Mouse (Mus musculus) lung, adult 2 months (tissue): ENCODE results near the gene Gm28576. TPM values are rescaled to one million over a fixed set of nuclear protein-coding genes. Genes with fewer than 3 reads are reported as not detected.
"Not testable (repeated sequence)": the region's sequence is repeated elsewhere in the genome, so short reads cannot be mapped to it uniquely, and the experiment has no call there.

Experiments used
- DNase-seq: peaks from one replicate; pipeline ENCODE4 v3.0.0; 2022
- H3K4me1 ChIP-seq: fragments of 200-500 bp; 2 replicates; pipeline ENCODE4 v1.6.1; 2011; ENCODE audit warnings: low read length; ENCODE audit not compliant: control insufficient read depth, insufficient read depth
- H3K4me3 ChIP-seq: fragments of 200-500 bp; replicated peaks from 2 replicates; pipeline ENCODE3; 2011; ENCODE audit warnings: low read depth, mild to moderate bottlenecking, control low read depth, low read length; ENCODE audit errors: extremely low read depth
- WGBS: fragments of 180-500 bp; shearing (Covaris S2); methylation state at CpG from one replicate; pipeline ENCODE4 v1.1.7; 2018; 5-methylcytosine and 5-hydroxymethylcytosine counted together
- polyA plus RNA-seq: library from polyadenylated mRNA; depleted of rRNA; stranded (reverse); fragments of >200 nt; gene quantifications from 2 replicates; pipeline ENCODE4 v1.2.3, GENCODE M21; 2012; rRNA removed

Gene Gm28576
- polyA plus RNA-seq = not detected in 2 replicates

DNA sequence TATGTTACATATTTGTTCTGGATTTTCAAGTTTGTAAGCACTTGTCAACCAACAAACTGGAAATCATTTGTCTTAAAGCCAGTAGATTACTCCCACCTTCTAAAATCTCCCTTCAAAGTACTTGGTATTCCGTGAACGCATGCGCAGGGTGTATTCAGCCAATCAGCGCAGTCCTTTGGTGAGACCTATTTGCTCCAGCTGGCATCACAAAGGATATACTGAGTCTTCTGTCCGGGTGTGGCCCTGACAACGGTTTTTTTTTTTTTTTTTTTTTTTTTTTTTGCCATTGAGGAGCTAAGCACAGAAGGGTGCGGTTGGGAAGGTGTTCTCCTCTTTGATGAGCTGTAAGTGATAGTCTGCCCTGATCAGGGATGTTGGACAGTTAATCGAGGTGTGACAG is at the start of gene Gm28576:
Gene Gm28576, plus strand, starts transcription at position 301 of the 400 bp plus-strand sequence.
- not testable (repeated sequence) for H3K4me3 ChIP-seq, DNase-seq, H3K4me1 ChIP-seq
- WGBS = no CpG with 5 or more reads among the region's 8 CpGs

Other genes starting within 250 kb of the Gm28576 start
- not detected in 2 replicates for gene Gm20826, start 84.5 kb upstream of the Gm28576 start, polyA plus RNA-seq